Mouse (Mus musculus): Measurements from ENCODE around the gene Abca7. TPM values are rescaled to one million over a fixed set of nuclear protein-coding genes. Genes with fewer than 3 reads are reported as not detected.
"Not testable (repeated sequence)": the region's sequence is repeated elsewhere in the genome, so short reads cannot be mapped to it uniquely, and the experiment has no call there.

Gene Abca7
- polyA plus RNA-seq, 1 experiment from 2014 or later: 2.2 TPM

DNA sequence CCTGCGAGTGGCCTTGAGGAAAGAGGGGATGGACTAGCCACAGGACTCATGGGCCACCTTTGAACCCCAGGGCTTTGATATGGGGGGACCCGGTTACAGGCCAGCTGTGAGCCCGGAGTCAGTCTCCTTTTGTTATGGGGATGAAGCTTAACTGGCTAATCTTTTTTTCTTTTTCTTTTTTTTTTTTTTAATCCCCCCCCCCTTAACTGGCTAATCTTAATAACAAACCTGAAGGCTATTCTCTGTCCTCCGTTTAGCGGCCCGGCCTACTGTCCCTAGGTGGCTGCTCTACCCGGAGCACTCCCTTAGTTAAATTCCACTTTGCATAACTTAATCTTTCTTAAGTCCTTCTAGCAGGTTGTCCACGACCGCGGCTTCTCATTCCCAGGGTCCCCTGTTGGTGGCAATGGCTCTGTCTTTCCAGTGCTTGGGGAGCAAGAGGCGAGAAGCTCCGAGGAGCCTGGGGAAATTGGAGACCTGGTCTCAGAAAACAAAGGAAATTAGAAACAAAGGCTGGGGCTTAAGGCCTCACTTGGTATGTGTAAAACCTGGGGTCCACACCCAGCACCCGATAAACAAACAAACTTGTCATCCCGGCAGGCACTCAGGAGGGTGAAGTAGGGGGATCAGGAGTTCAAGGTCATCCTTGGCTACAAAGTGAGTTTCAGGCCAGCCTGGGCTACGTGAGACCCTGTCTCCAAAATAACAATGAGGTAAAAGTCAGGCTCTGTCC is 54.8 kb downstream of the Abca7 start:
- no peaks in the 10 kb centered on the region for H3K27me3 ChIP-seq
- H3K4me3 ChIP-seq: no peak overlapping the region
- peaks cover 51% of the 10 kb centered on the region for H3K4me1 ChIP-seq
- H3K9ac ChIP-seq: no peak overlapping the region
- 23% methylated on average over 15 of the region's 15 CpGs for WGBS
- no peak overlapping the region for H3K4me2 ChIP-seq
- ATAC-seq (ENCODE audit: insufficient number of reproducible peaks, insufficient read depth, low FRiP score, low TSS enrichment, low read depth): no peak
- H3K27ac ChIP-seq: peak overlapping the region; percentile 66
- no peaks in the 10 kb centered on the region for H3K9me3 ChIP-seq
- H3K36me3 ChIP-seq: peaks cover 8% of the 10 kb centered on the region

DNA sequence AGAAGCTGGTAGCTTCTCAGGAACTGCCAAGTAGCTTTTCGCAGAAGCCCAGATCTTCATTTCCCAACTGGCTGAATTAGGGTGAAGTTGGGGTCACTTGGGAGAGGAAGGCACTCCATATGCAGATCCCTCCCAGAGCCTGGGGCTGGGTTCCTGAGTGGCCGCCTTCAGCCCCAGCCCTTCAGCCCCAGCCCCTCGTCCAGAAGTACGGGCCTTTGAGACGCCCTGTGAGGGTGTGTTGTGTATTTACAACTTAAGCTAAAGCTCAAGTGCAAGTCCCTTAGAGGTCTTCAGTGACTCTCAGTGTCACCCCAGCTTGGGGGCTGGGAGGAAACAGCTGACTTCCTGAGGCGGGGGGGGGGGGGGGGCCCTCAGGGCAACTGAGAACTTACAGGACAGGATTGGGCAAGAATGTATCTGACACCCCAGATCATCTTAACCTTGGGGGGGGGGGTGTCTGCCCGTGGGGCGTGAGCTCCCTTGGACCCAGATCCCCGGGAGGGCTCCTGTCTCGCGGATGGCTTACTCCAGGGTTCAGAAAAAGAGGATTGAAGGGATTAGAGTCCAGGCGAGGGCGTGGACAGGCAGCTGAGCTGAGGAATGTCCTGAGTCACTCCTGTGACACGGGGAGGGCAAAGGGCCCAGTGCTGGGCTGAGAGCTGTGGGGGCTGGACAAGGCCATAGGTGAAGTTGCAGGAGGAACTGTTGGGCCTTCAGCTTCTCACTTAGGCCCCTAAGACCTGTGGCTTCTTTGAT is 55.5 kb downstream of the Abca7 start:
- no peak overlapping the region for H3K4me3 ChIP-seq
- 29% methylated on average over 14 of the region's 14 CpGs for WGBS
- H3K4me1 ChIP-seq: peaks cover 52% of the 10 kb centered on the region
- H3K27me3 ChIP-seq: no peaks in the 10 kb centered on the region
- H3K36me3 ChIP-seq: peaks cover 14% of the 10 kb centered on the region
- peak overlapping the region; percentile 66 for H3K27ac ChIP-seq
- H3K9me3 ChIP-seq: no peaks in the 10 kb centered on the region
- 0 out of 2 replicates have a peak overlapping the region, but pooled peaks have one; percentile 6 for H3K9ac ChIP-seq
- ATAC-seq (ENCODE audit: insufficient number of reproducible peaks, insufficient read depth, low FRiP score, low TSS enrichment, low read depth): no peak
- H3K4me2 ChIP-seq: no peak overlapping the region

DNA sequence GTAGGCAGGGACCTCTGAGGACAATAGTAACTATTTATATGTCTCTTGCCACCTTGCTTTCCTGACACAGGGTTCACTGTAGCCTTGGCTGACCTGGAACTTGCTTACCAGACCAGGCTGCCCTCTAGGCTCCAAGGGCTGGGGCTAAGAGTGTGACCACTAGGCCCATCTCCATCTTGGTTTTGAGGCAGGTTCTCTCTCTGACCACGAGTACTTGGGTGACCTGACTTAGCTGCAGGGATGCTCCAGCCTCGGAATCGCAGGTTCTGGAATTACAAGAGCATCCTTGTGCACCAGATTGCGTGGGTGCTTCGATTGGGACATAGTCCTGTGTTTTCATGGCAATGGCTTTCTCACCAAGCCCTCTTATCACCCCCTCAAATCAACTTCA is 56.1 kb downstream of the Abca7 start:
- Histone ChIP-seq H3K4me3 (peak overlapping the region; percentile 92; the same call in 1 of the 2 replicates), H3K27ac (peak overlapping the region; percentile 66; the same call in 1 of the 2 replicates), H3K4me1 (peaks cover 46% of the 10 kb centered on the region), H3K36me3 (peaks cover 20% of the 10 kb centered on the region), H3K9me3 (no peaks in the 10 kb centered on the region), H3K9ac (0 out of 2 replicates have a peak overlapping the region, but pooled peaks have one; percentile 6), H3K4me2 (no peak overlapping the region), H3K27me3 (no peaks in the 10 kb centered on the region)
- no peak for ATAC-seq (ENCODE audit: insufficient number of reproducible peaks, insufficient read depth, low FRiP score, low TSS enrichment, low read depth)
- WGBS: 84% methylated on average over 5 of the region's 5 CpGs

DNA sequence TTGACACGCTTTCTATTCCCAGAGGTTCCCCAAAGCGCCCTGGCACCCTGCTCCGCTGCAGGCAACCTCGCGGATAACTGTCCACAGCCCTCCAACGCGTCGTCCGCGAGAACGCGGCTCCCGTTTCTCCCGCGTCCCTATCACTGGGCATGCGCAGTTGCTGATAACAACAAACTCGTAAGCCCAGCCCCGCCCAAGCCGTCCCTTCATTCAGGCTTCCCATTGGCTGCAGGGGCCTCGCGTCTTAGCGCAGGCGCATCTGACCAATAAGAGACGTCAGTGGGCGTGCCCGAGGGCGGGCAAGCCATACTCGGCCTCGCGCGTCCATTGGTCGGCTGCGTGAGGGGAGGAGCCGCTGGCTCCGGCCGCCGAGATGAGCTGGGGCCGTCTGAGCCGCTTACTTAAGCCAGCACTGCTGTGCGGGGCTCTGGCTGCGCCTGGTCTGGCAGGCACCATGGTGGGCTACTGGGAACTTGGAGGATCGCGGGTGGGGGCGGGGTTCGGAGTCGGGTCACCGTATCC is 57.0 kb downstream of the Abca7 start:
- peak overlapping the region; percentile 98 for H3K27ac ChIP-seq
- peak; percentile 92 for ATAC-seq (ENCODE audit: insufficient number of reproducible peaks, insufficient read depth, low FRiP score, low TSS enrichment, low read depth)
- H3K36me3 ChIP-seq: peaks cover 29% of the 10 kb centered on the region
- H3K4me1 ChIP-seq: peaks cover 39% of the 10 kb centered on the region
- under 1% methylated on average over 47 of the region's 47 CpGs for WGBS
- peak overlapping the region; percentile 76 for H3K4me2 ChIP-seq
- no peaks in the 10 kb centered on the region for H3K27me3 ChIP-seq
- H3K9ac ChIP-seq: peak overlapping the region; percentile 96
- H3K4me3 ChIP-seq: peak overlapping the region; percentile 92
- no peaks in the 10 kb centered on the region for H3K9me3 ChIP-seq

DNA sequence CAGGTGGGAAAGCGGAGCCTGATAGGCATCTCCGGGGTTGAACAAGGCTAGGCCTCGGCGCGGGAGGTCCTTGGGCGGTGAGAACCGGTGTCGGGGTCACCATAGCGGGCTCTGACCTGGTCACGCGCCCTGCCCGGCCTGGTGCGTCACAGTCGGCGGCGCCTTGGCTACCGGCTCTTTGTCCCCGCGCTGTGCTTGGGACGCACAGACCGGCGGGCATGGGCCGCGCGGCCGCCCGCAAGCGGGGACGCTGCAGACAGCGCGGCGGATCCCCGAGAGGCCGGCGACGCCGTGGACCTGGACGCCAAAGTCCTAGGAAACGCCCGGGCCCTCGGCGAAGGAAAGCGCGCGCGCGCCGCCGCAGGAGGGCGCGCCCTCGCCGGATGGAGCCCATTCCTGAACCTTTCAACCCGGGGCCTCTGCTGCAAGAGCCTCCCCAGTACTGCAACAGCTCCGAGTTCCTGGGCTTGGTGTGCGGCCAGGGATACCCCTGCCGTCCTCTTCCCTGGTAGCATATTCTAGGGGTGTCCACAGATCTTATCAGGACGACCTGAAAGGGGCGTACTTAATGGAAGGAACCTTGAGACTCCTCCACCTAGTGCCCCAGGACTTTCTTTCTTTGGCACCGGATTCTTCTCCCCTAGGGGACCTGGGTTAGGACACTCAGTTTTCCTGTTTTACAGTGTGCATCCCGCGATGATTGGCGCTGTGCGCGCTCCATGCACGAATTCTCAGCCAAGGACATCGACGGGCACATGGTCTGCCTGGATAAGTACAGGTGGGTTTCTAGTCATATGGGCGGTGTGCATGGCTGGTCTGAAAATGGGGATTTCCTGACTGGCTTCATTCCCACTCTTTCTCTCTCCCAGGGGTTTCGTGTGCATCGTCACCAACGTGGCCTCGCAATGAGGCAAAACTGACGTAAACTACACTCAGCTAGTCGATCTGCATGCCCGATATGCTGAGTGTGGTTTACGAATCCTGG is 57.8 kb downstream of the Abca7 start:
- Histone ChIP-seq H3K4me1 (peaks cover 34% of the 10 kb centered on the region), H3K27me3 (no peaks in the 10 kb centered on the region), H3K36me3 (peaks cover 36% of the 10 kb centered on the region), H3K27ac (peak overlapping the region; percentile 98), H3K9me3 (no peaks in the 10 kb centered on the region), H3K4me3 (peak overlapping the region; percentile 92), H3K4me2 (peak overlapping the region; percentile 76), H3K9ac (peak overlapping the region; percentile 96)
- peak; percentile 17; the same call in 1 of the 2 replicates for ATAC-seq (ENCODE audit: insufficient number of reproducible peaks, insufficient read depth, low FRiP score, low TSS enrichment, low read depth)
- 1% methylated on average over 77 of the region's 77 CpGs for WGBS

DNA sequence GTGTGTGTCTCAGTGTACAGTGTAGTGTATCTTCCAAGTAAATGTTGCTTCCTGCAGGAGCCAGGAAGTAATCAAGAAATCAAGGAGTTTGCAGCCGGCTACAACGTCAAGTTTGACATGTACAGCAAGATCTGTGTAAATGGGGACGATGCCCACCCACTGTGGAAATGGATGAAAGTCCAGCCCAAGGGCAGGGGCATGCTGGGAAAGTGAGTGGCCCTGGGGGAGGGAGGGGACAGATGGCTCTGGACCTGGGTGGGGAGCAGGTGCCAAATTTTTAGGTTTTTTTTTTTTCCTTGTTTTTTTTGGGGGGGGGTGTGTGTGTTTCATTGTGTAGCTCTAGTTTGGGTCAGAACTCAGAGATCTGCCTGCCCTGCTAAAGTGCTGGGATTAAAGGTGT is 58.6 kb downstream of the Abca7 start:
- peak overlapping the region; percentile 96 for H3K9ac ChIP-seq
- not testable (repeated sequence) for H3K9me3 ChIP-seq; ATAC-seq (ENCODE audit: insufficient number of reproducible peaks, insufficient read depth, low FRiP score, low TSS enrichment, low read depth); H3K27me3 ChIP-seq
- H3K27ac ChIP-seq: peak overlapping the region; percentile 17; the same call in 1 of the 2 replicates
- peaks cover 43% of the 10 kb centered on the region for H3K36me3 ChIP-seq
- H3K4me2 ChIP-seq: peak overlapping the region; percentile 76
- H3K4me1 ChIP-seq: peaks cover 34% of the 10 kb centered on the region
- H3K4me3 ChIP-seq: peak overlapping the region; percentile 92
- 31% methylated on average over 3 of the region's 3 CpGs for WGBS

DNA sequence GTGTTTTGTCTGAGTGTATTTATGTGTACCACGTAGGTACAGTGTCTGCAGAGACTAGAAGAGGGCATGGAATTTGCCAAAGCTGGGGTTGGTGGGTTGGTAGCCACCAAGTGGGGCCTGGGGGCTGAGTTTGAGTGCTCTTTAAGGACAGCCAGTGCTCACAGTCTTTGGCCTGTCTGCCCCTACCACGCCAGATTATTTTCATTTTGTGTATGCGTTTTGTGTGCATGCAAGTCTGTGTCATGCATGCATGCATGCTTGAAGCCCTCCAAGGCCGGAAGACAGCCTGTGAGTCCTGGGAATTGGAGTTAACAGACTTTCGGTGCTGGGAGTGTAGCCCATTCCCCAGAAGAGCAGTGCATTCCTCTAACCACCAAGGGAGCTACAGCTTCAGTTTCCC is 59.1 kb downstream of the Abca7 start:
- Histone ChIP-seq H3K9me3 (no peaks in the 10 kb centered on the region), H3K27me3 (no peaks in the 10 kb centered on the region), H3K4me1 (peaks cover 34% of the 10 kb centered on the region), H3K4me2 (peak overlapping the region; percentile 76), H3K27ac (0 out of 2 replicates have a peak overlapping the region, but pooled peaks have one; percentile 17), H3K4me3 (peak overlapping the region; percentile 92), H3K36me3 (peaks cover 48% of the 10 kb centered on the region), H3K9ac (peak overlapping the region; percentile 96)
- no peak for ATAC-seq (ENCODE audit: insufficient number of reproducible peaks, insufficient read depth, low FRiP score, low TSS enrichment, low read depth)
- WGBS: 82% methylated on average over 5 of the region's 5 CpGs

DNA sequence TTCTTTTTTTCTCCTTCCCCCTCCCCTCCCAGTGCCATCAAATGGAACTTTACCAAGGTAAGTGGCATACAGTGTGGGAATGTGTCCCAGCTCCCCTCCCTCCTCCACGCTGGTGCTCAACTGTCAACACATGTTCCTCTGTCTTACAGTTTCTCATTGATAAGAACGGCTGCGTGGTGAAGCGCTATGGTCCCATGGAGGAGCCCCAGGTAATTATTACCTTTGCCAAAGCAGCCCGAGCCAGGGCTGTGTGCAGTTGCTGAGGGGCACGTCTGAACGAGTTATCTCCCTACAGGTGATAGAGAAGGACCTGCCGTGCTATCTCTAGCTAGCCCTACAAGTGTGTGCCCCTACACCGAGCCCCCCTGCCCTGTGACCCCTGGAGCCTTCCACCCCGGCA is 59.6 kb downstream of the Abca7 start:
- Histone ChIP-seq H3K27ac (no peak overlapping the region), H3K4me2 (peak overlapping the region; percentile 76), H3K27me3 (no peaks in the 10 kb centered on the region), H3K4me1 (peaks cover 30% of the 10 kb centered on the region), H3K9me3 (no peaks in the 10 kb centered on the region), H3K9ac (peak overlapping the region; percentile 96; the same call in 1 of the 2 replicates), H3K36me3 (peaks cover 53% of the 10 kb centered on the region), H3K4me3 (no peak overlapping the region)
- 69% methylated on average over 10 of the region's 10 CpGs for WGBS
- no peak for ATAC-seq (ENCODE audit: insufficient number of reproducible peaks, insufficient read depth, low FRiP score, low TSS enrichment, low read depth)

DNA sequence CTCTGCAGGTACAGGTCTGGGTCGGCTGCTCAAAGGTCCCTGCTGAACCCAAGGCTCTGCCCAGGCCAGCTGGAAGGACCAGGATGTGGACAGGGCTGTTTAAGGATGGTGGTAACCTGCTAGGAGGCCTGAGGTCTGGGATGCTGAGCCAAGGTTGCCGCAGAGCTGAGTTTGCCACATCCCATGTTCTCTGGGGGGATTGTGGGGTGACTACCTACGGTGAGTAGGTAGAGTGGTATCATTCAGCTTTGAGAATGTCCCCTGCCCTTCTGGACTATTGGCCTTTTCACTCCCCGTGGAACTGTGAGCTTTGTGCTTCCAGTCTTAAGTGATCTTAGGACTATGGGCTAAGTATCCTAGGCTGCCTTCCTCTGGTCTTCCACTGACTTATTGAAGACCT is 60.2 kb downstream of the Abca7 start:
- Histone ChIP-seq H3K4me2 (no peak overlapping the region), H3K9me3 (no peaks in the 10 kb centered on the region), H3K27ac (no peak overlapping the region), H3K36me3 (peaks cover 59% of the 10 kb centered on the region), H3K9ac (no peak overlapping the region), H3K4me1 (peaks cover 29% of the 10 kb centered on the region), H3K27me3 (no peaks in the 10 kb centered on the region), H3K4me3 (no peak overlapping the region)
- WGBS: 87% methylated on average over 4 of the region's 4 CpGs
- no peak for ATAC-seq (ENCODE audit: insufficient number of reproducible peaks, insufficient read depth, low FRiP score, low TSS enrichment, low read depth)

DNA sequence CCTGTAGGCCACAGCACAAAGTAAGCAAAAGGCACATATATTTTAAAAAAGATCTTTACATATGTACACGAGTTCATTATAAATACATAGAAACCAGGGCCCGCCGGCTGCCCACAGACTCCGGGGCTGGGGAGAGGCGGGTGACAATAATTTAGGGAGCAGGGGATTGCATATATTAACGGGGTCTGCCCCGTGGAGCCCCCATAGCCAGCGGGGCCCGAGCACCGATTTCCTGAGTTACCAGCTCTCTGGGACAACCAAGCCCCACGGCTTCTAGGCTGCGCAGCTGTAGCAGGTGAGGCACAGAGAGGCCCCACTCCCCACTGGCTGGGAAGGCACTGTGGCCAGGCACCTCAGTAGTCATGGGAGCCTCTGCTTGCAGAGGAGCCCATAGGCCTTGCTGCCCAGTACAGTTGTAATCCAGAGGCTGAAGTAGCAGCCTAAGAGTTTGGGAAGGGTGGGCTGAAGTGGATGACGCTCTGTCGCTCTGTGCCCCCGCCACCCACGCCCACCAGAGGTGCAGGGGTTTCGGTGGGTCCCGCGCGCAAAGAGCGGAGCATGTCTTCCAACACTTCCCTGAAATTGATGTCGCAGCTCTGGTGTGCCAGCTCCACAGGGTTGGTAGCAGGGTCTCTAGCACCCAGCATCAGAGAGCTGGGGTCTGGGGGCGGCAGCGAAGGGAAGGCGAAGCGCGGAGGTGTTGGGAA is 60.8 kb downstream of the Abca7 start:
- Histone ChIP-seq H3K9me3 (no peaks in the 10 kb centered on the region), H3K27me3 (no peaks in the 10 kb centered on the region), H3K4me3 (no peak overlapping the region)

More for the DNA sequence above, 60.8 kb downstream of the Abca7 start:
- H3K36me3 ChIP-seq: peaks cover 66% of the 10 kb centered on the region
- peak overlapping the region; percentile 11; the same call in 1 of the 2 replicates for H3K27ac ChIP-seq
- H3K4me2 ChIP-seq: no peak overlapping the region
- H3K4me1 ChIP-seq: peaks cover 25% of the 10 kb centered on the region
- H3K9ac ChIP-seq: no peak overlapping the region
- 91% methylated on average over 27 of the region's 27 CpGs for WGBS
- no peak for ATAC-seq (ENCODE audit: insufficient number of reproducible peaks, insufficient read depth, low FRiP score, low TSS enrichment, low read depth)
